Mouse (Mus musculus) liver, postnatal 0 days (tissue): ENCODE results near the gene Hnrnpul1. TPM values are rescaled to one million over a fixed set of nuclear protein-coding genes. Genes with fewer than 3 reads are reported as not detected.
A peak's percentile ranks its signal among the peaks of the same experiment; 100 is the strongest.

ENCODE experiments used
- ATAC-seq: fragments of 200-750 bp; cut with Nextera tagmentation; 2 replicates; pipeline ENCODE4 v1.8.0; 2017; ENCODE audit warnings: mild to moderate bottlenecking, moderate library complexity
- DNase-seq: peaks from one replicate; pipeline ENCODE4 v3.0.0-alpha.2; 2016
- H3K27ac ChIP-seq: fragments of 300-500 bp; sonication (generic); 2 replicates; pipeline ENCODE4 v1.5.1; 2014; ENCODE audit warnings: antibody characterized with exemption, moderate library complexity, mild to moderate bottlenecking, low read depth
- H3K27me3 ChIP-seq: fragments of 300-500 bp; sonication (generic); 2 replicates; pipeline ENCODE4 v1.6.1; 2014; ENCODE audit warnings: low read length, control low read depth, mixed read lengths; ENCODE audit not compliant: insufficient read depth
- H3K36me3 ChIP-seq: fragments of 300-500 bp; sonication (generic); replicated peaks from 2 replicates; pipeline ENCODE4 v1.6.1; 2014; ENCODE audit warnings: mild to moderate bottlenecking, control low read depth, low read length, moderate library complexity, mixed read lengths; ENCODE audit not compliant: insufficient read depth
- H3K4me1 ChIP-seq: fragments of 300-500 bp; sonication (generic); 2 replicates; pipeline ENCODE4 v1.6.1; 2014; ENCODE audit warnings: antibody characterized with exemption, mild to moderate bottlenecking, control low read depth; ENCODE audit not compliant: insufficient read depth
- H3K4me2 ChIP-seq: fragments of 300-500 bp; sonication (generic); 2 replicates; pipeline ENCODE4 v1.6.1; 2014; ENCODE audit warnings: low read depth, mild to moderate bottlenecking, low read length, moderate library complexity, mixed read lengths
- H3K4me3 ChIP-seq: fragments of 300-500 bp; sonication (generic); 2 replicates; pipeline ENCODE4 v1.5.1; 2014; ENCODE audit warnings: low read depth, low read length
- H3K9ac ChIP-seq: fragments of 300-500 bp; sonication (generic); replicated peaks from 2 replicates; pipeline ENCODE4 v1.6.1; 2014; ENCODE audit warnings: mild to moderate bottlenecking, moderate library complexity
- H3K9me3 ChIP-seq: fragments of 300-500 bp; sonication (generic); 2 replicates; pipeline ENCODE4 v1.6.1; 2016; ENCODE audit warnings: mild to moderate bottlenecking, control low read depth, low read length, mixed read lengths
- CTCF ChIP-seq: sonication (generic); IDR thresholded peaks from 2 replicates; pipeline ENCODE4 v1.5.1; 2016; ENCODE audit warnings: antibody characterized with exemption, low read depth
- EP300 ChIP-seq: IDR thresholded peaks from 2 replicates; pipeline ENCODE4 v1.6.1; 2016; ENCODE audit warnings: antibody characterized with exemption, low read depth, mild to moderate bottlenecking
- WGBS: fragments of 180-500 bp; shearing (Covaris S2); extraction: QIAGEN DNeasy Blood & Tissue Kit; methylation state at CpG from one replicate; pipeline ENCODE4 v1.1.7; 2014; ENCODE audit not compliant: insufficient replicate concordance; 5-methylcytosine and 5-hydroxymethylcytosine counted together
- polyA plus RNA-seq: library from polyadenylated mRNA; unstranded; fragments of >200 nt; fragmentation: Nextera tagmentation; extraction: Ambion mirVana; gene quantifications from 2 replicates; pipeline ENCODE4 v1.2.1, GENCODE M21; 2015

The Hnrnpul1 gene
- polyA plus RNA-seq, 1 experiment from 2014 or later, result 22.6 TPM

DNA sequence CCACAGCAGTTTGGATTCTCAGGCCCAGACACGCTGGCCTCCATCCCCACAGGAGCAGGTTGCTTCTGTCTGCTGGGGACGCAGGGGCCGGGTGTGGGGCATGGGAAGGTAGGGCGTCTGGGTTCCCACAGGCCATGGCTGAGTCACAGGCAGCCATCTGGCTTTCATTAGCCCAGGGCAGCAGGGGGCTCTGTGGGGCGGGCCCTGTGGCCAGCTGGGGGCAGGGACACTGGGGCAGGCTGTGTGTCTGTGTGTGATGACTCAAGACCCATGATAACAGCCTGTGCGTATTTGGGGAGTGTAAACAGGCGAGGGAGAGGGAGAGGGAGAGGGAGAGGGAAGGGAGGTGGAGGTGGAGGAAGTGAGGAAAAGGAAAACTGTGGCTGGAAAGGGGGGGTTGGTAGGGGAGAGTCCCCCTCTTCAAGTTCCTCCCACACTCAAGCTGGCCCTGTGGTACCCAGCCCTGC, 42.8 kb downstream of the Hnrnpul1 start:
- peak; percentile 53 for DNase-seq
- Histone ChIP-seq H3K4me1 (peaks cover 34% of the 10 kb centered on the region), H3K4me3 (no peak overlapping the region), H3K9ac (no peak overlapping the region), H3K9me3 (no peaks in the 10 kb centered on the region), H3K27me3 (no peaks in the 10 kb centered on the region), H3K27ac (peak overlapping the region; percentile 70), H3K4me2 (0 out of 2 replicates have a peak overlapping the region, but pooled peaks have one; percentile 9), H3K36me3 (peaks cover 33% of the 10 kb centered on the region)
- 25% methylated on average over 7 of the region's 7 CpGs for WGBS
- ATAC-seq, result peak; percentile 56; the same call in 1 of the 2 replicates
- no peak for TF ChIP-seq EP300
- TF ChIP-seq CTCF, result no peak; the same call in 1 of the 2 replicates

DNA sequence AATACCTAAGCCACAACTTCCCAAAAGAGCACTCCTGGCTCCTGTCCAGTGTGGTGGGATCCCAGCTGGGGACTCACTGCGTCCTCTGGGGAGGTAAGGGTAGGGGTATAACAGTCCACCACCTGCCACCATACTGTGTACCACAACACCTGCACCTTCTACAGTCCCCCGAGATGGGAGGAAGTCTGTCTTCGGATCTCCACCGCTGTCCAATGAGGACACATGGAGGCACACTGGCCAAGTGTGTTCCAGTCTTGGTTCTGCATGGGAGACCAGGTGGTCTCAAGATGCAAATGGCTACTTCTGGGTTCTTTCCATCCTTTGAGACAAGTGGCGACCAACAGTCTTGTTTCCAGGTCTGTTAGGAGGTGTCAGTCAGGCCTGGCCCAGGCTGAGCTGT, 43.4 kb downstream of the Hnrnpul1 start:
- ATAC-seq (peak; percentile 7; the same call in 1 of the 2 replicates), DNase-seq (no peak)
- Histone ChIP-seq H3K4me1 (peaks cover 40% of the 10 kb centered on the region), H3K9me3 (no peaks in the 10 kb centered on the region), H3K27me3 (no peaks in the 10 kb centered on the region), H3K27ac (peak overlapping the region; percentile 70), H3K36me3 (peaks cover 33% of the 10 kb centered on the region), H3K4me3 (no peak overlapping the region), H3K9ac (no peak overlapping the region), H3K4me2 (no peak overlapping the region)
- TF ChIP-seq EP300 (no peak), CTCF (no peak)
- 58% methylated on average over 5 of the region's 5 CpGs for WGBS

DNA sequence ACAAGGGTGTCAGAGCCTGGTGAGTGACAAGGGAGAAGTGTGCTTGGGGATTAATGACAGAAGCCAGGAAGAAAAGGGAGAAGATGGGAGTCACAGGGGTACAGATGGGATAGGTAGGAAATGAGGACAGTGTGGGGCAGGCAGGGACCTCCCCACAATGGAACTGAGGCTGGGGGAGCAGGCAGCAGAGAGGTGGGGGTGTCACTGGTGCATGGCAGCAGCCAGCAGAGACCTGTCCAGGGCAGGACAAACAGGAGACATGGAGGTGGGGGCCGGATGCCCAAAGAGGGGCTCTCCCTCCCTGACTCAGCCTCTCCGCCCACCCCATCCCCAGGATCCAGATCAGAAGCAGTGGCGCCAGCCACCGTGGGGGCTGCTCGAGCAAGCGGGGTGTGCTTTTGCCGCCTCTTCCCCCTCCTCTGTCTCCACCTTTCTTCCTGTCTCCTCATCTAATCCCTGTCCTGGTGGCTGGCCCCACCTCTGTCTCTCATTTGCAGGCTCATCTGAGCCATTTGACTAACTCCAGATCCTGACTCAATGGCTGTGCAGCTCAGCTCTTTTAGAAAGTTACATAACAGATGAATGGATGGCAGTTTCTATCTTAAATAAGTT, 43.9 kb downstream of the Hnrnpul1 start:
- 37% methylated on average over 7 of the region's 7 CpGs for WGBS
- Histone ChIP-seq H3K36me3 (peaks cover 28% of the 10 kb centered on the region), H3K9ac (0 out of 2 replicates have a peak overlapping the region, but pooled peaks have one; percentile 2), H3K4me1 (peaks cover 44% of the 10 kb centered on the region), H3K4me2 (no peak overlapping the region), H3K4me3 (no peak overlapping the region), H3K27me3 (no peaks in the 10 kb centered on the region), H3K9me3 (no peaks in the 10 kb centered on the region), H3K27ac (peak overlapping the region; percentile 70)
- DNase-seq (no peak), ATAC-seq (no peak)
- TF ChIP-seq CTCF (no peak), EP300 (no peak)

DNA sequence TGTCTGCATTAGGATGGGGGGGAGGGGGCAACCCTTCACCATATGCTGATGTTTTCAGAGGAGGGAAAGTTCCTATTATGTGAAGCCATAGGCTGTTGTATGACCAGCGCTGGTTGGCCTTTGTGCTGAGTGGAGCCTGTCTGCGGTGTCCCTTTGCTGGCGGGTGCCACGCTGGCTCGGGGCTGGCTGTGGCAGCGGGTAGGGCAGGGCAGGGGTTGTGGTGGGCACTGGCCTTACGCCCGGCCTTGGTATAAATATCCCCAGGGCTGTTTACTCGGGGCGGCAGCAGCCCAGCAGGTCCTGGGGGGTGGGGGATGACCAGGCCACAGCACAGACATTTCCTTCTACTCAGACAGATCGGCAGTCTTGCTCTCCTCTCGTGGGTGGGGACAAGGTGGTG, 44.6 kb downstream of the Hnrnpul1 start:
- DNase-seq (no peak), ATAC-seq (no peak)
- Histone ChIP-seq H3K4me3 (no peak overlapping the region), H3K27me3 (no peaks in the 10 kb centered on the region), H3K36me3 (peaks cover 24% of the 10 kb centered on the region), H3K9me3 (no peaks in the 10 kb centered on the region), H3K4me2 (0 out of 2 replicates have a peak overlapping the region, but pooled peaks have one; percentile 9), H3K9ac (peak overlapping the region; percentile 2; the same call in 1 of the 2 replicates), H3K27ac (0 out of 2 replicates have a peak overlapping the region, but pooled peaks have one; percentile 70), H3K4me1 (peaks cover 51% of the 10 kb centered on the region)
- TF ChIP-seq EP300, result no peak
- TF ChIP-seq CTCF, result no peak
- WGBS, result 50% methylated on average over 12 of the region's 12 CpGs

DNA sequence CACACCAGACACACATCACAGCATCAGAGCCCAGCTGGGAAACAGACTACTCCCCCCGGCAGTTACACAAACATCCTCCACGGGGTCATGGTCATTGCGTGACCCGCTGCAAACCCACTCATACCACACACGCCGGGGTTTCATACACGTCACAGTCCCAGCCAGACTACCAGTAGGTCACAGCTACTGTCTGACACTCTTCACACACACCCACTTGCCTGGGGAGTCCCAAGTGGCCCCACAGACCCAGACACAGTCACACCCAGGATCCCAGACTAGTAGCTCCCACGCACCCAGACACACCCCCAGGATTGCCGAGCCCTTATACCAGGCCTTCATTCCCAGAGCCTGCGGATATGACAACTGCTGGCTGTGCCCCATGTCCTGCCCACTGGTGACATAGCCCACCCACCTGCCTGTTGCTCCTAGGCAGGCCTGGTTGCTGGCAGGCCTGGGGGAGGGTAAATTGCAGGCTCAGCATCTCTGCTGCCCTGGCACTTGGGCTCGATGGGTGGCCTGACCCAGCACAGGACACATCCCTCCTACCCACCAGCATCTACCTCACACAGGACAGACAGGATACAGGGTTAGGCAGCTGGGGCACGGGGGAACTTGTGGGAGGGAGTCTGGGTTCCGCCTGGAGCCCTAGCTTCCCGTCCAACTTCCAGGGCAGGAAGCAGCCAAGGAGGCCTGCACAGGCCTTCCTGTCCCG, 46.8 kb downstream of the Hnrnpul1 start:
- 39% methylated on average over 15 of the region's 15 CpGs for WGBS
- Histone ChIP-seq H3K4me1 (peaks cover 62% of the 10 kb centered on the region), H3K36me3 (peaks cover 8% of the 10 kb centered on the region; the same call in 1 of the 2 replicates), H3K4me3 (no peak overlapping the region), H3K9ac (peak overlapping the region; percentile 5; the same call in 1 of the 2 replicates), H3K4me2 (no peak overlapping the region), H3K27me3 (no peaks in the 10 kb centered on the region), H3K27ac (peak overlapping the region; percentile 85), H3K9me3 (no peaks in the 10 kb centered on the region)
- TF ChIP-seq CTCF (no peak), EP300 (no peak)
- peak; percentile 31 for ATAC-seq
- peak; percentile 53 for DNase-seq

DNA sequence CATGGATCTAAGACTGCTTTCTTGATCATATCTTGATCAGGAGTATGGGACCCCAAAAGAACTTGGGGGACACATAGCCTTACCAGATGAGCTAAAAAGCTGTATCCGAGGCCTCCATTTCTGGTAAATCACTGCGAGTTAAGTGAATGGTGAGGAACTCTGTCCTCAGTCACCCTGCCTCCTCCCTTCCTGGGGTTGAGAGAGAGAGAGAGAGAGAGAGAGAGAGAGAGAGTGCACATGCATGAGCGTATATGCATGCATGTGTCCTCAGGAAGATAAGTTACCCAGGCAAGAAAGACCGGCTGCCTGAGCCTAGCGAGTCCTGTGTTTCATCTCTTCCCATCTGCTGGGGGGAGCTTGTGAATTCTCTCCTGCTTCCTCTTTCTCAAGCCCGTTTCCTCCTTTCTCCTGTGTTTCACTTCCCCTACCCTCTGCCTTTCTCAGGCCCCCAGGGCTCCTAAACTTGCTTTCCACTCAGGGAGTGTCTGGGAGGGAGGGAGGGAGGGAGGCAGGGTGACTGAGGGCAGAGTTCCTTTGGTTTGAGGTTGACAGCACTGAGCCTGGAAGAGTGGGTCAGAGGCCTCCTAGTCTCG, 47.9 kb downstream of the Hnrnpul1 start:
- Histone ChIP-seq H3K4me2 (peak overlapping the region; percentile 26; the same call in 1 of the 2 replicates), H3K4me3 (no peak overlapping the region), H3K27ac (peak overlapping the region; percentile 85), H3K36me3 (peaks cover 16% of the 10 kb centered on the region), H3K4me1 (peaks cover 57% of the 10 kb centered on the region), H3K9me3 (0 out of 2 replicates have a peak, but pooled peaks cover 6% of the 10 kb centered on the region), H3K27me3 (no peaks in the 10 kb centered on the region), H3K9ac (0 out of 2 replicates have a peak overlapping the region, but pooled peaks have one; percentile 5)
- no peak for DNase-seq
- 42% methylated on average over 7 of the region's 7 CpGs for WGBS
- TF ChIP-seq EP300 (no peak), CTCF (no peak)
- ATAC-seq, result no peak
